In genomic region chr6:119072772-119073171, GRCm38 (mm10) we compare ENCODE assay signal across 26 mouse cellular contexts.
DNase-seq lines count a peak whose midpoint lies in the region; ATAC-seq lines count a peak whose summit lies in the region.
"Had no signal": no experiment of that assay in that cellular context is flagged by ENCODE, and none has a peak within 500 bp of the region (broad histone marks: within the 10 kb centered on the region; RNA-seq: fewer than 3 reads in every experiment).

No protein-coding gene starts in this region.

- H3K4me2 ChIP-seq in heart, embryonic 14.5 days (ENCODE audit: low read length): peak overlapping the region; percentile 21; the same call in 1 of the 2 replicates
- no peak overlapping the region for H3K4me2 ChIP-seq in intestine, embryonic 15.5 days (replicated peaks)
- H3K4me2 ChIP-seq: hindbrain, embryonic 12.5 days; limb, embryonic 13.5 days; liver, embryonic 11.5 days; lung, embryonic 15.5 days; midbrain, embryonic 12.5 days; neural tube, embryonic 12.5 days had no signal

- no peak for ATAC-seq in heart, embryonic 14.5 days (ENCODE audit: insufficient number of reproducible peaks, insufficient read depth, low FRiP score, low read depth)
- no peak for ATAC-seq in intestine, embryonic 15.5 days
- ATAC-seq: forebrain, embryonic 14.5 days; hindbrain, postnatal 0 days; intestine, embryonic 16.5 days had no signal

- H3K4me1 ChIP-seq in heart, embryonic 14.5 days (ENCODE audit: control insufficient read depth in 2 of 2, insufficient read depth in 2 of 2, low read length in 2 of 2): peaks cover 44 to 81% of the 10 kb centered on the region in 2 experiments
- H3K4me1 ChIP-seq in intestine, embryonic 15.5 days (replicated peaks): no peaks in the 10 kb centered on the region
- H3K4me1 ChIP-seq: midbrain, embryonic 12.5 days; neural tube, embryonic 12.5 days had no signal

- no peaks in the 10 kb centered on the region for H3K27me3 ChIP-seq in heart, embryonic 14.5 days (ENCODE audit: control insufficient read depth, insufficient read depth, low read length)
- no peaks in the 10 kb centered on the region for H3K27me3 ChIP-seq in intestine, embryonic 15.5 days (replicated peaks)
- H3K27me3 ChIP-seq: hindbrain, embryonic 12.5 days; limb, embryonic 13.5 days; lung, embryonic 15.5 days; neural tube, embryonic 12.5 days had no signal

- no peaks in the 10 kb centered on the region for H3K9me3 ChIP-seq in heart, embryonic 14.5 days (ENCODE audit: control insufficient read depth, low read length)
- H3K9me3 ChIP-seq in intestine, embryonic 15.5 days: no peaks in the 10 kb centered on the region
- H3K9me3 ChIP-seq: heart, embryonic 10.5 days; hindbrain, embryonic 12.5 days; limb, embryonic 13.5 days; lung, embryonic 15.5 days; midbrain, embryonic 12.5 days; neural tube, embryonic 12.5 days had no signal

- H3K9ac ChIP-seq in heart, embryonic 14.5 days (ENCODE audit: low read length): no peak overlapping the region
- H3K9ac ChIP-seq in intestine, embryonic 15.5 days: no peak overlapping the region
- H3K9ac ChIP-seq: hindbrain, embryonic 12.5 days; limb, embryonic 13.5 days; lung, embryonic 15.5 days; midbrain, embryonic 12.5 days; neural tube, embryonic 12.5 days had no signal

- 20% methylated on average over 7 of the region's 7 CpGs for WGBS in heart, embryonic 14.5 days
- 60% methylated on average over 7 of the region's 7 CpGs for WGBS in intestine, embryonic 15.5 days

- peak; percentile 31 to 65 for DNase-seq in frontal cortex, adult 2 months (ENCODE audit: extremely low spot score in 1 of 2, low spot score in 1 of 2)
- no peak for DNase-seq in frontal cortex, postnatal 10 days (ENCODE audit: low spot score in 2 of 2)
- DNase-seq in heart, postnatal 25 days (ENCODE audit: low spot score): no peak
- DNase-seq in left cerebral cortex, postnatal 25 days (ENCODE audit: low spot score in 2 of 2): peak; percentile 23 to 79
- DNase-seq in left cerebral cortex, adult 11 months (ENCODE audit: low spot score): no peak
- DNase-seq: adrenal gland, postnatal 25 days; B cell, adult 2 months; cerebellum, adult 18-20 months; cerebellum, postnatal 25 days; kidney, adult 9 months; kidney, postnatal 10 days; thymus, postnatal 4 days had no signal

- intact Hi-C loops in heart, postnatal 25 days (cut with DNase I): no loop called here
- intact Hi-C loops in left cerebral cortex, postnatal 25 days (cut with DNase I): no loop called here

- peak overlapping the region in 1 of 2 experiments; percentile 67; a peak in 2 of 4 replicates for H3K27ac ChIP-seq in heart, embryonic 14.5 days (replicated peaks in 1 of 2; ENCODE audit: control insufficient read depth in 1 of 2, insufficient read depth in 1 of 2, low read depth in 2 of 2, low read length in 2 of 2)
- H3K27ac ChIP-seq in intestine, embryonic 15.5 days: no peak overlapping the region
- H3K27ac ChIP-seq: heart, embryonic 10.5 days; hindbrain, embryonic 12.5 days; hindbrain, postnatal 0 days; left cerebral cortex, adult 2 months; limb, embryonic 13.5 days; lung, embryonic 15.5 days; midbrain, embryonic 12.5 days; neural tube, embryonic 12.5 days had no signal

- no peak overlapping the region for H3K4me3 ChIP-seq in heart, embryonic 14.5 days (ENCODE audit: control insufficient read depth in 1 of 2, insufficient read depth in 1 of 2, low read depth in 1 of 2, low read length in 2 of 2)
- H3K4me3 ChIP-seq in intestine, embryonic 15.5 days (replicated peaks): no peak overlapping the region
- H3K4me3 ChIP-seq: heart, embryonic 10.5 days; hindbrain, embryonic 12.5 days; left cerebral cortex, adult 2 months; limb, embryonic 13.5 days; lung, embryonic 15.5 days; midbrain, embryonic 12.5 days; myocyte; neural tube, embryonic 12.5 days had no signal

- no peaks in the 10 kb centered on the region; the same call in 1 of the 2 replicates for H3K36me3 ChIP-seq in heart, embryonic 14.5 days (ENCODE audit: control insufficient read depth, insufficient read depth, low read length)
- H3K36me3 ChIP-seq in intestine, embryonic 15.5 days: no peaks in the 10 kb centered on the region
- H3K36me3 ChIP-seq: heart, embryonic 10.5 days; hindbrain, embryonic 12.5 days; limb, embryonic 13.5 days; lung, embryonic 15.5 days; midbrain, embryonic 12.5 days; neural tube, embryonic 12.5 days had no signal

Comparison
In these comparisons a context has a peak if more than half of its experiments do, and no peak if none do; other contexts are left out.
1. DNase-seq: peak in frontal cortex, adult 2 months (2 of 2) and left cerebral cortex, postnatal 25 days (2 of 2); none in frontal cortex, postnatal 10 days (0 of 2), heart, postnatal 25 days (single experiment) and left cerebral cortex, adult 11 months (single experiment).